Mouse (Mus musculus) heart, adult 10 weeks (tissue): ENCODE data around the gene Tmem123. TPM values are rescaled to one million over a fixed set of nuclear protein-coding genes. Genes with fewer than 3 reads are reported as not detected.

Experiments used
- polyA plus RNA-seq: library from polyadenylated mRNA; stranded (reverse); fragments of 350-450 nt; fragmentation: Illumina TruSeq; extraction: RNeasy Lipid Tissue Mini Kit (QIAGEN cat#74804); gene quantifications from one replicate; pipeline ENCODE4 v1.2.3, GENCODE M21; 2014; ENCODE audit warnings: low read depth, low replicate concordance

Tmem123 gene
- polyA plus RNA-seq = 53.3 TPM

GRCm38 (mm10) chr9:7763614-7764300 is at the start of gene Tmem123:
TSS of gene Tmem123 (plus strand) at chr9:7764041.

GRCm38 (mm10) chr9:7836905-7837805 is 73.3 kb downstream of the Tmem123 start, which contains the start of gene Birc2:
TSS of gene Birc2 (minus strand) at chr9:7837064.

Other genes starting within 250 kb of the Tmem123 start
- gene Mmp8, start 205.6 kb upstream of the Tmem123 start, polyA plus RNA-seq = not detected
- gene Mmp27, start 192.6 kb upstream of the Tmem123 start, polyA plus RNA-seq = not detected
- gene Mmp20, start 135.8 kb upstream of the Tmem123 start, polyA plus RNA-seq = not detected
- not detected for gene Mmp7, start 72.0 kb upstream of the Tmem123 start, polyA plus RNA-seq
- 26.6 TPM for gene Birc2, start 73.0 kb downstream of the Tmem123 start, polyA plus RNA-seq
- 10.0 TPM for gene Birc3, start 109.1 kb downstream of the Tmem123 start, polyA plus RNA-seq
- 64.9 TPM for gene Yap1, start 240.6 kb downstream of the Tmem123 start, polyA plus RNA-seq